Mouse (Mus musculus) hindbrain, embryonic 15.5 days (tissue): ENCODE measurements around the gene Vma21. TPM values are rescaled to one million over a fixed set of nuclear protein-coding genes. Genes with fewer than 3 reads are reported as not detected.
A peak's percentile ranks its signal among the peaks of the same experiment; 100 is the strongest.

Experiments used
- ATAC-seq: fragments of 200-750 bp; cut with Nextera tagmentation; 2 replicates; pipeline ENCODE4 v1.8.0; 2017; ENCODE audit warnings: low read depth, moderate number of reproducible peaks, moderate TSS enrichment; ENCODE audit not compliant: low FRiP score
- H3K27ac ChIP-seq: fragments of 300-500 bp; sonication (generic); replicated peaks from 2 replicates; pipeline ENCODE4 v1.5.1; 2015; ENCODE audit warnings: mild to moderate bottlenecking, inconsistent platforms
- H3K27me3 ChIP-seq: fragments of 300-500 bp; sonication (generic); 2 replicates; pipeline ENCODE4 v1.6.1; 2015; ENCODE audit warnings: control low read depth, inconsistent platforms
- H3K36me3 ChIP-seq: fragments of 300-500 bp; sonication (generic); 2 replicates; pipeline ENCODE4 v1.6.1; 2015; ENCODE audit warnings: control low read depth, inconsistent platforms
- H3K4me1 ChIP-seq: fragments of 300-500 bp; sonication (generic); replicated peaks from 2 replicates; pipeline ENCODE4 v1.6.1; 2015; ENCODE audit warnings: control low read depth, inconsistent platforms
- H3K4me2 ChIP-seq: fragments of 300-500 bp; sonication (generic); 2 replicates; pipeline ENCODE4 v1.6.1; 2015; ENCODE audit warnings: moderate library complexity, mild to moderate bottlenecking, inconsistent platforms
- H3K4me3 ChIP-seq: fragments of 300-500 bp; sonication (generic); 2 replicates; pipeline ENCODE4 v1.5.1; 2015; ENCODE audit warnings: mild to moderate bottlenecking, inconsistent platforms
- H3K9ac ChIP-seq: fragments of 300-500 bp; sonication (generic); 2 replicates; pipeline ENCODE4 v1.6.1; 2015; ENCODE audit warnings: inconsistent platforms
- H3K9me3 ChIP-seq: fragments of 300-500 bp; sonication (generic); 2 replicates; pipeline ENCODE4 v1.6.1; 2016; ENCODE audit warnings: control low read depth, inconsistent platforms
- WGBS: fragments of 180-500 bp; shearing (Covaris S2); methylation state at CpG from one replicate; pipeline ENCODE4 v1.1.7; 2015; 5-methylcytosine and 5-hydroxymethylcytosine counted together
- polyA plus RNA-seq: library from polyadenylated mRNA; unstranded; fragments of >200 nt; fragmentation: Nextera tagmentation; extraction: Ambion mirVana; gene quantifications from 2 replicates; pipeline ENCODE4 v1.2.1, GENCODE M21; 2015

Vma21 gene
- 45.4 and 52.1 TPM in 2 replicates for polyA plus RNA-seq

- ATAC-seq, result peak; percentile 27; the same call in 1 of the 2 replicates
- no peaks in the 10 kb centered on the region for H3K36me3 ChIP-seq
- no peaks in the 10 kb centered on the region for H3K27me3 ChIP-seq
- peak within 1 kb of the TSS; percentile 57 for H3K4me2 ChIP-seq
- H3K4me1 ChIP-seq, result peaks cover 9% of the 10 kb centered on the region; the same call in 1 of the 2 replicates
- H3K9ac ChIP-seq, result peak within 1 kb of the TSS; percentile 78
- H3K9me3 ChIP-seq, result no peaks in the 10 kb centered on the region
- H3K4me3 ChIP-seq, result peak within 1 kb of the TSS; percentile 68
- H3K27ac ChIP-seq, result peak within 1 kb of the TSS; percentile 86
- 33% methylated on average over 12 of the region's 12 CpGs for WGBS
Observed at GRCm38 (mm10) chrX:71815631-71816345, at the start of gene Vma21. Vma21 (plus strand) TSS chrX:71815924.

GRCm38 (mm10) chrX:71767909-71768308, 47.8 kb upstream of the Vma21 start:
- no peak for ATAC-seq
- Histone ChIP-seq H3K4me3 (no peak overlapping the region), H3K36me3 (no peaks in the 10 kb centered on the region), H3K4me1 (no peaks in the 10 kb centered on the region), H3K4me2 (no peak overlapping the region), H3K27me3 (no peaks in the 10 kb centered on the region), H3K27ac (no peak overlapping the region), H3K9me3 (no peaks in the 10 kb centered on the region), H3K9ac (no peak overlapping the region)
- 91% methylated on average over 1 of the region's 1 CpGs for WGBS

GRCm38 (mm10) chrX:71791106-71791505, 24.6 kb upstream of the Vma21 start:
- ATAC-seq, result no peak
- WGBS, result 24% methylated on average over 4 of the region's 4 CpGs
- no peaks in the 10 kb centered on the region for H3K36me3 ChIP-seq

GRCm38 (mm10) chrX:71797766-71798165, 18.0 kb upstream of the Vma21 start:
- H3K27ac ChIP-seq, result no peak overlapping the region
- no peaks in the 10 kb centered on the region for H3K4me1 ChIP-seq
- H3K27me3 ChIP-seq, result no peaks in the 10 kb centered on the region
- H3K9me3 ChIP-seq, result no peaks in the 10 kb centered on the region
- ATAC-seq, result no peak
- no peak overlapping the region for H3K4me2 ChIP-seq
- H3K4me3 ChIP-seq, result no peak overlapping the region
- H3K9ac ChIP-seq, result no peak overlapping the region
- WGBS, result 38% methylated on average over 7 of the region's 7 CpGs
- H3K36me3 ChIP-seq, result no peaks in the 10 kb centered on the region

More at GRCm38 (mm10) chrX:71791106-71791505, 24.6 kb upstream of the Vma21 start:
- H3K4me1 ChIP-seq, result no peaks in the 10 kb centered on the region
- no peak overlapping the region for H3K9ac ChIP-seq
- H3K9me3 ChIP-seq, result no peaks in the 10 kb centered on the region
- no peaks in the 10 kb centered on the region for H3K27me3 ChIP-seq
- no peak overlapping the region for H3K4me2 ChIP-seq
- H3K4me3 ChIP-seq, result no peak overlapping the region
- H3K27ac ChIP-seq, result no peak overlapping the region

- Histone ChIP-seq H3K4me1 (no peaks in the 10 kb centered on the region), H3K4me2 (no peak overlapping the region), H3K27ac (no peak overlapping the region), H3K36me3 (no peaks in the 10 kb centered on the region), H3K27me3 (no peaks in the 10 kb centered on the region), H3K4me3 (no peak overlapping the region), H3K9ac (no peak overlapping the region), H3K9me3 (no peaks in the 10 kb centered on the region)
- no peak for ATAC-seq
- 75% methylated on average over 5 of the region's 5 CpGs for WGBS
Observed at GRCm38 (mm10) chrX:71798883-71799282, 16.8 kb upstream of the Vma21 start.

- H3K4me2 ChIP-seq, result no peak overlapping the region
- H3K27ac ChIP-seq, result no peak overlapping the region
- WGBS, result 55% methylated on average over 5 of the region's 5 CpGs
- no peaks in the 10 kb centered on the region for H3K9me3 ChIP-seq
- H3K9ac ChIP-seq, result no peak overlapping the region
- peaks cover 5% of the 10 kb centered on the region; the same call in 1 of the 2 replicates for H3K4me1 ChIP-seq
- H3K27me3 ChIP-seq, result no peaks in the 10 kb centered on the region
- no peak overlapping the region for H3K4me3 ChIP-seq
- no peak for ATAC-seq
- no peaks in the 10 kb centered on the region for H3K36me3 ChIP-seq
Observed at GRCm38 (mm10) chrX:71811966-71812835, 3.5 kb upstream of the Vma21 start.

- H3K4me1 ChIP-seq, result peaks cover 9% of the 10 kb centered on the region; the same call in 1 of the 2 replicates
- peak overlapping the region; percentile 78 for H3K9ac ChIP-seq
- H3K4me3 ChIP-seq, result peak overlapping the region; percentile 68
- peak; percentile 98 for ATAC-seq
- H3K4me2 ChIP-seq, result peak overlapping the region; percentile 57
- no peaks in the 10 kb centered on the region for H3K36me3 ChIP-seq
- peak overlapping the region; percentile 86 for H3K27ac ChIP-seq
- no peaks in the 10 kb centered on the region for H3K9me3 ChIP-seq
- no peaks in the 10 kb centered on the region for H3K27me3 ChIP-seq
- WGBS, result 16% methylated on average over 52 of the region's 52 CpGs
Observed at GRCm38 (mm10) chrX:71816401-71816857, 705 bp downstream of the Vma21 start.

- ATAC-seq, result no peak; the same call in 1 of the 2 replicates
- Histone ChIP-seq H3K36me3 (no peaks in the 10 kb centered on the region), H3K4me3 (peak overlapping the region; percentile 68), H3K9me3 (no peaks in the 10 kb centered on the region), H3K9ac (peak overlapping the region; percentile 78), H3K4me1 (peaks cover 9% of the 10 kb centered on the region; the same call in 1 of the 2 replicates), H3K27ac (peak overlapping the region; percentile 86), H3K27me3 (no peaks in the 10 kb centered on the region), H3K4me2 (peak overlapping the region; percentile 52)
- 16% methylated on average over 13 of the region's 14 CpGs for WGBS
Observed at GRCm38 (mm10) chrX:71816931-71817361, 1.2 kb downstream of the Vma21 start.

GRCm38 (mm10) chrX:71838911-71839310, 23.2 kb downstream of the Vma21 start:
- no peak overlapping the region for H3K4me3 ChIP-seq
- no peak overlapping the region for H3K27ac ChIP-seq
- WGBS, result 32% methylated on average over 4 of the region's 4 CpGs
- H3K36me3 ChIP-seq, result no peaks in the 10 kb centered on the region
- H3K9me3 ChIP-seq, result no peaks in the 10 kb centered on the region
- no peak overlapping the region for H3K4me2 ChIP-seq
- H3K27me3 ChIP-seq, result no peaks in the 10 kb centered on the region
- H3K9ac ChIP-seq, result no peak overlapping the region
- no peaks in the 10 kb centered on the region for H3K4me1 ChIP-seq
- no peak for ATAC-seq

GRCm38 (mm10) chrX:71846696-71847095, 31.0 kb downstream of the Vma21 start:
- H3K9ac ChIP-seq, result no peak overlapping the region
- no peak overlapping the region for H3K4me2 ChIP-seq
- H3K4me3 ChIP-seq, result no peak overlapping the region
- H3K4me1 ChIP-seq, result no peaks in the 10 kb centered on the region
- no peaks in the 10 kb centered on the region for H3K36me3 ChIP-seq
- 88% methylated on average over 4 of the region's 4 CpGs for WGBS
- no peaks in the 10 kb centered on the region for H3K9me3 ChIP-seq
- no peak overlapping the region for H3K27ac ChIP-seq
- ATAC-seq, result no peak
- H3K27me3 ChIP-seq, result no peaks in the 10 kb centered on the region

GRCm38 (mm10) chrX:71853798-71854197, 38.1 kb downstream of the Vma21 start:
- Histone ChIP-seq H3K4me2 (no peak overlapping the region), H3K9me3 (no peaks in the 10 kb centered on the region), H3K9ac (no peak overlapping the region), H3K4me1 (no peaks in the 10 kb centered on the region), H3K27me3 (no peaks in the 10 kb centered on the region), H3K27ac (no peak overlapping the region), H3K36me3 (no peaks in the 10 kb centered on the region), H3K4me3 (no peak overlapping the region)
- no peak for ATAC-seq
